ENCODE assay signal across 23 mouse cellular contexts in the genomic region with DNA sequence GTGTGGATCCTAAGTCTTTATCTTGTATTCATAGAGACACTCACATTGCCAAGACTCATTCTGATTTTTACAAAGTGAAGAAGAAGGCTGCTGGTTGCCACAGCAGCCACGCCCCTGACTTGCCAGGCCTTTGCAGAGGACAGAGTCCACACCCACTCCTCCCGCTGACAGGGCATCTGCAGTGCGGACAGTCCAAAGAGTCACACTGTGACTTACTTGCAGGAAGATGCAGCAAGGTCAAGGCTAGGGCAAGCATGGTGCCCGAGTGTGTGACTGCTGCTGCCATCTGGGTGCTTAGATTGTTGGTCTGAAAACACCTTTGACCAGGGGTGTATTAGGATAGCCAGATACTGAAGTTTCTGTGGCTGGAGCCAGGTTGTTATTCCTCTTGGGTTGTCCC.
DNase-seq lines count a peak whose midpoint lies in the region; ATAC-seq and TF ChIP-seq lines count a peak whose summit lies in the region.
"Had no signal": no experiment of that assay in that cellular context is flagged by ENCODE, and none has a peak within 500 bp of the region (broad histone marks: within the 10 kb centered on the region; RNA-seq: fewer than 3 reads in every experiment).

No protein-coding gene starts in this region.

- H3K4me3 ChIP-seq in intestine, embryonic 15.5 days (replicated peaks): no peak overlapping the region
- no peak overlapping the region for H3K4me3 ChIP-seq in intestine, postnatal 0 days (ENCODE audit: low read depth, low read length)
- no peak overlapping the region for H3K4me3 ChIP-seq in macrophage (ENCODE audit: inconsistent target)
- H3K4me3 ChIP-seq: forebrain, embryonic 10.5 days; heart, adult 2 months; heart, embryonic 15.5 days; hindbrain, embryonic 15.5 days; limb, embryonic 13.5 days; liver, embryonic 12.5 days; neural tube, embryonic 12.5 days had no signal

- H3K36me3 ChIP-seq in intestine, embryonic 15.5 days: no peaks in the 10 kb centered on the region
- no peaks in the 10 kb centered on the region for H3K36me3 ChIP-seq in intestine, postnatal 0 days (ENCODE audit: control insufficient read depth, insufficient read depth)
- no peaks in the 10 kb centered on the region for H3K36me3 ChIP-seq in macrophage (ENCODE audit: inconsistent target)
- H3K36me3 ChIP-seq: forebrain, embryonic 10.5 days; heart, embryonic 15.5 days; hindbrain, embryonic 15.5 days; limb, embryonic 13.5 days; liver, embryonic 12.5 days; neural tube, embryonic 12.5 days had no signal

- H3K9ac ChIP-seq in intestine, embryonic 15.5 days: no peak overlapping the region
- H3K9ac ChIP-seq in intestine, postnatal 0 days (ENCODE audit: low read depth, low read length): no peak overlapping the region
- H3K9ac ChIP-seq: heart, embryonic 15.5 days; hindbrain, embryonic 15.5 days; limb, embryonic 13.5 days; liver, embryonic 12.5 days; neural tube, embryonic 12.5 days had no signal

- WGBS in intestine, embryonic 15.5 days: 53% methylated on average over 4 of the region's 4 CpGs
- WGBS in intestine, postnatal 0 days: 35% methylated on average over 4 of the region's 4 CpGs
- 84% methylated on average over 4 of the region's 4 CpGs for WGBS in macrophage (ENCODE audit: missing documents)

- peak; percentile 75 for ATAC-seq in intestine, embryonic 15.5 days
- no peak; the same call in 1 of the 2 replicates for ATAC-seq in intestine, postnatal 0 days
- ATAC-seq: forebrain, embryonic 16.5 days; liver, embryonic 12.5 days had no signal

- peak; percentile 9 to 13 for DNase-seq in cerebellum, adult 18-20 months
- DNase-seq in cerebellum, adult 9-11 months: no peak
- DNase-seq in kidney, postnatal 25 days: peak; percentile 3 to 53
- no peak for DNase-seq in kidney, adult 18-20 months
- DNase-seq: adrenal gland, postnatal 10 days; gastrocnemius, postnatal 25 days; heart, postnatal 36 days; layer of hippocampus, postnatal 36 days; lung, adult 18-20 months; lung, postnatal 10 days; midbrain, embryonic 14.5 days; thymus, postnatal 25 days had no signal

- H3K4me2 ChIP-seq in intestine, embryonic 15.5 days (replicated peaks): no peak overlapping the region
- H3K4me2 ChIP-seq in intestine, postnatal 0 days (replicated peaks; ENCODE audit: low read depth): no peak overlapping the region
- H3K4me2 ChIP-seq: heart, embryonic 15.5 days; hindbrain, embryonic 15.5 days; limb, embryonic 13.5 days; liver, embryonic 12.5 days; neural tube, embryonic 12.5 days had no signal

- no peaks in the 10 kb centered on the region for H3K4me1 ChIP-seq in intestine, embryonic 15.5 days (replicated peaks)
- H3K4me1 ChIP-seq in intestine, postnatal 0 days (replicated peaks; ENCODE audit: control insufficient read depth, insufficient read depth, low read length): no peaks in the 10 kb centered on the region
- H3K4me1 ChIP-seq: hindbrain, embryonic 15.5 days; liver, embryonic 12.5 days; neural tube, embryonic 12.5 days had no signal

- H3K27ac ChIP-seq in intestine, embryonic 15.5 days: no peak overlapping the region
- H3K27ac ChIP-seq in intestine, postnatal 0 days (ENCODE audit: low read depth, low read length): no peak overlapping the region
- peak overlapping the region; percentile 76 for H3K27ac ChIP-seq in macrophage
- H3K27ac ChIP-seq: forebrain, embryonic 10.5 days; heart, adult 2 months; heart, embryonic 15.5 days; hindbrain, embryonic 15.5 days; limb, embryonic 13.5 days; liver, embryonic 12.5 days; neural tube, embryonic 12.5 days had no signal

- TF ChIP-seq CTCF in intestine, postnatal 0 days (IDR thresholded peaks at IDR 0.05; ENCODE audit: low read depth): no peak; the same call in 1 of the 2 replicates

- no peaks in the 10 kb centered on the region for H3K79me2 ChIP-seq in macrophage (ENCODE audit: inconsistent target)

- H3K9me3 ChIP-seq in intestine, embryonic 15.5 days: no peaks in the 10 kb centered on the region
- H3K9me3 ChIP-seq in intestine, postnatal 0 days (ENCODE audit: control insufficient read depth): no peaks in the 10 kb centered on the region
- H3K9me3 ChIP-seq: forebrain, embryonic 10.5 days; heart, embryonic 15.5 days; hindbrain, embryonic 15.5 days; limb, embryonic 13.5 days; liver, embryonic 12.5 days; neural tube, embryonic 12.5 days had no signal

- H3K27me3 ChIP-seq in intestine, embryonic 15.5 days (replicated peaks): no peaks in the 10 kb centered on the region
- H3K27me3 ChIP-seq in intestine, postnatal 0 days (replicated peaks; ENCODE audit: control insufficient read depth, insufficient read depth, low read length): no peaks in the 10 kb centered on the region
- H3K27me3 ChIP-seq: heart, embryonic 15.5 days; hindbrain, embryonic 15.5 days; limb, embryonic 13.5 days; liver, embryonic 12.5 days; neural tube, embryonic 12.5 days had no signal

Comparison
In these comparisons a context has a peak if more than half of its experiments do, and no peak if none do; other contexts are left out.
1. DNase-seq: peak in cerebellum, adult 18-20 months (2 of 2) and kidney, postnatal 25 days (2 of 2); none in cerebellum, adult 9-11 months (single experiment) and kidney, adult 18-20 months (single experiment).